Mouse (Mus musculus) heart, adult 2 months (tissue): Measurements from ENCODE around the gene Kdm2b. TPM values are rescaled to one million over a fixed set of nuclear protein-coding genes. Genes with fewer than 3 reads are reported as not detected.

ENCODE experiments used
- DNase-seq, 2 experiments: peaks; one replicate each; pipeline ENCODE4 v3.0.0; 2021
- H3K27ac ChIP-seq: fragments of 200-600 bp; 2 replicates; pipeline ENCODE4 v1.8.1; 2022
- H3K27me3 ChIP-seq: fragments of 200-500 bp; 2 replicates; pipeline ENCODE4 v1.6.1; 2012; ENCODE audit warnings: mild to moderate bottlenecking, low read length, inconsistent platforms, mixed read lengths; ENCODE audit not compliant: control insufficient read depth, insufficient read depth
- H3K36me3 ChIP-seq: fragments of 200-500 bp; 2 replicates; pipeline ENCODE4 v1.6.1; 2012; ENCODE audit warnings: low read length, inconsistent platforms; ENCODE audit not compliant: control insufficient read depth, insufficient read depth
- H3K4me1 ChIP-seq: fragments of 200-500 bp; 2 replicates; pipeline ENCODE4 v1.6.1; 2011; ENCODE audit warnings: low read length; ENCODE audit not compliant: control insufficient read depth, insufficient read depth
- H3K4me3 ChIP-seq: fragments of 200-600 bp; 2 replicates; pipeline ENCODE4 v1.8.1; 2022
- H3K79me2 ChIP-seq: fragments of 200-500 bp; replicated peaks from 2 replicates; pipeline ENCODE4 v1.6.1; 2012; ENCODE audit warnings: mild to moderate bottlenecking, inconsistent platforms, low read length, moderate library complexity, mixed read lengths; ENCODE audit not compliant: control insufficient read depth, insufficient read depth
- H3K9ac ChIP-seq: fragments of 200-500 bp; 2 replicates; pipeline ENCODE4 v1.6.1; 2012; ENCODE audit warnings: low read depth, mild to moderate bottlenecking, control low read depth, inconsistent platforms, low read length, mixed read lengths
- CTCF ChIP-seq: fragments of 200-600 bp; IDR thresholded peaks from 2 replicates; pipeline ENCODE4 v1.8.1; 2022; ENCODE audit warnings: antibody characterized with exemption, mild to moderate bottlenecking, moderate library complexity
- EP300 ChIP-seq: fragments of 200-500 bp; IDR thresholded peaks from 2 replicates; pipeline ENCODE4 v1.6.1; 2011; ENCODE audit warnings: low read depth, low read length, control low read depth; ENCODE audit not compliant: insufficient read depth
- POLR2A ChIP-seq: fragments of 200-500 bp; IDR thresholded peaks from 2 replicates; pipeline ENCODE4 v1.6.1; 2011; ENCODE audit warnings: mild to moderate bottlenecking, low read depth, low read length, control low read depth; ENCODE audit not compliant: insufficient read depth
- WGBS: fragments of 180-500 bp; shearing (Covaris S2); methylation state at CpG from one replicate; pipeline ENCODE4 v1.1.7; 2018; 5-methylcytosine and 5-hydroxymethylcytosine counted together
- intact Hi-C: fragments of 180-260 bp; cut with DNase I; formaldehyde crosslinking; loops from one replicate; pipeline ENCODE4 v1.15.1; 2025
- polyA plus RNA-seq: library from polyadenylated mRNA; depleted of rRNA; stranded (reverse); fragments of >200 nt; gene quantifications from 2 replicates; pipeline ENCODE4 v1.2.3, GENCODE M21; 2012
- total RNA-seq, 2 experiments: library from RNA; stranded (reverse); gene quantifications; 2 replicates each; pipeline ENCODE4 v1.2.3; 2021

The Kdm2b gene
- total and polyA plus RNA-seq, 3 experiments = 8.2 to 14.6 (median 12.5) TPM

DNA sequence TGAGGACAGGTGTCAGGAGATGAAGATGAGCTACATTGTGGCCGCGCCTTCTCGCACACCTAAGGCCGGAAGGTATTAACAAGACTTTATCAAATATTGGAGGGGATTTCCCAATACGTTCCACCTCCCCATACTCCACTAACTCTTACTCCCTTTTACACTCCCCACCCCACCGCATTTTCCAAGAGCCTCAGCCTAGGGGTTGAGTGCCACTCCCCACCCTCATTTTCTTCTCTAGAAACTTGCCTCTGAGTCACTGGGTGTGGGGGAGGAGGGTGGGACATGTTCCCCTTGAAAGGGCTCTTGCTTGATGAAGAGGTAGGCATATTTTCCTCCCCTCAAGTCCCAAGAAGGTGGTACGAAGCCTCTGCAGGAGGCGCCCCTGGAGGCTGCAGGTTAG lies 26.3 kb upstream of the Kdm2b start:
- WGBS = 21% methylated on average over 8 of the region's 8 CpGs

GRCm38 (mm10) chr5:123014753-123015701 lies 25.4 kb upstream of the Kdm2b start, which contains the start of gene Orai1:
Gene Orai1 (plus strand): TSS chr5:123015074.
- Histone ChIP-seq H3K36me3 (peaks cover 6% of the 10 kb centered on the region; the same call in 1 of the 2 replicates), H3K4me3 (peak within 1 kb of the TSS; percentile 77), H3K27me3 (no peaks in the 10 kb centered on the region), H3K9ac (peak within 1 kb of the TSS; percentile 88), H3K4me1 (peaks cover 27% of the 10 kb centered on the region), H3K79me2 (no peaks in the 10 kb centered on the region), H3K27ac (peak within 1 kb of the TSS; percentile 97)
- intact Hi-C loops = loop anchor here (1.0 to 2.0 kb wide), 2 partner anchors 26 kb away; partner anchors contain the start of gene Kdm2b
- TF ChIP-seq POLR2A = peak; percentile 84
- TF ChIP-seq EP300 = peak; percentile 46; the same call in 1 of the 2 replicates
- TF ChIP-seq CTCF = peak; percentile 35
- WGBS = under 1% methylated on average over 106 of the region's 106 CpGs
- DNase-seq = peak; percentile 99

More for the DNA sequence above, 26.3 kb upstream of the Kdm2b start:
- TF ChIP-seq POLR2A = no peak
- TF ChIP-seq EP300 = no peak
- peaks cover 8% of the 10 kb centered on the region; the same call in 1 of the 2 replicates for H3K36me3 ChIP-seq
- peak overlapping the region; percentile 97 for H3K27ac ChIP-seq
- intact Hi-C loops = loop anchor here (1.0 to 2.0 kb wide), 2 partner anchors 25 to 27 kb away; partner anchors contain the start of gene Kdm2b
- peak overlapping the region; percentile 77 for H3K4me3 ChIP-seq
- no peaks in the 10 kb centered on the region for H3K27me3 ChIP-seq
- peak overlapping the region; percentile 88 for H3K9ac ChIP-seq
- DNase-seq = no peak
- H3K4me1 ChIP-seq = peaks cover 27% of the 10 kb centered on the region
- no peaks in the 10 kb centered on the region; the same call in 1 of the 2 replicates for H3K79me2 ChIP-seq

- Histone ChIP-seq H3K27ac (peak overlapping the region; percentile 97), H3K79me2 (no peaks in the 10 kb centered on the region), H3K9ac (no peak overlapping the region), H3K36me3 (peaks cover 2% of the 10 kb centered on the region; the same call in 1 of the 2 replicates), H3K4me3 (no peak overlapping the region), H3K4me1 (peaks cover 22% of the 10 kb centered on the region), H3K27me3 (no peaks in the 10 kb centered on the region)
- TF ChIP-seq EP300 (no peak), POLR2A (no peak), CTCF (peak; percentile 89)
- peak; percentile 64 to 68 for DNase-seq
- intact Hi-C loops = loop anchor here (1.0 to 2.0 kb wide), 3 partner anchors 27 to 45 kb away; no protein-coding TSS in a partner anchor
- 53% methylated on average over 9 of the region's 9 CpGs for WGBS
Observed at GRCm38 (mm10) chr5:123013599-123014315, 24.1 kb upstream of the Kdm2b start.

GRCm38 (mm10) chr5:123011705-123012104 lies 22.1 kb upstream of the Kdm2b start:
- DNase-seq = no peak
- H3K4me1 ChIP-seq = peaks cover 12% of the 10 kb centered on the region
- intact Hi-C loops = loop anchor here (2.0 kb wide), 1 partner anchor 37 kb away; no protein-coding TSS in a partner anchor
- H3K36me3 ChIP-seq = 0 out of 2 replicates have a peak, but pooled peaks cover under 1% of the 10 kb centered on the region
- no peak overlapping the region for H3K27ac ChIP-seq
- H3K27me3 ChIP-seq = no peaks in the 10 kb centered on the region
- 92% methylated on average over 9 of the region's 9 CpGs for WGBS
- H3K9ac ChIP-seq = no peak overlapping the region
- TF ChIP-seq CTCF (no peak), EP300 (no peak), POLR2A (no peak)
- no peaks in the 10 kb centered on the region for H3K79me2 ChIP-seq
- no peak overlapping the region for H3K4me3 ChIP-seq

- Histone ChIP-seq H3K4me3 (no peak overlapping the region), H3K9ac (no peak overlapping the region), H3K79me2 (no peaks in the 10 kb centered on the region), H3K27ac (no peak overlapping the region), H3K36me3 (no peaks in the 10 kb centered on the region), H3K27me3 (no peaks in the 10 kb centered on the region), H3K4me1 (peaks cover 8% of the 10 kb centered on the region)
- WGBS = 94% methylated on average over 6 of the region's 6 CpGs
- no peak for DNase-seq
- no peak for TF ChIP-seq EP300
- peak; percentile 58 for TF ChIP-seq CTCF
- no peak for TF ChIP-seq POLR2A
- intact Hi-C loops = no loop called here
Observed at GRCm38 (mm10) chr5:123010806-123011205, 21.2 kb upstream of the Kdm2b start.
